Mouse (Mus musculus) embryo, embryonic 10.5 days (tissue): Measurements from ENCODE around the gene Brox.

Experiments used
- DNase-seq: peaks from one replicate; pipeline ENCODE4 v3.0.0-alpha.2; 2015; ENCODE audit warnings: low spot score

The Brox gene

DNA sequence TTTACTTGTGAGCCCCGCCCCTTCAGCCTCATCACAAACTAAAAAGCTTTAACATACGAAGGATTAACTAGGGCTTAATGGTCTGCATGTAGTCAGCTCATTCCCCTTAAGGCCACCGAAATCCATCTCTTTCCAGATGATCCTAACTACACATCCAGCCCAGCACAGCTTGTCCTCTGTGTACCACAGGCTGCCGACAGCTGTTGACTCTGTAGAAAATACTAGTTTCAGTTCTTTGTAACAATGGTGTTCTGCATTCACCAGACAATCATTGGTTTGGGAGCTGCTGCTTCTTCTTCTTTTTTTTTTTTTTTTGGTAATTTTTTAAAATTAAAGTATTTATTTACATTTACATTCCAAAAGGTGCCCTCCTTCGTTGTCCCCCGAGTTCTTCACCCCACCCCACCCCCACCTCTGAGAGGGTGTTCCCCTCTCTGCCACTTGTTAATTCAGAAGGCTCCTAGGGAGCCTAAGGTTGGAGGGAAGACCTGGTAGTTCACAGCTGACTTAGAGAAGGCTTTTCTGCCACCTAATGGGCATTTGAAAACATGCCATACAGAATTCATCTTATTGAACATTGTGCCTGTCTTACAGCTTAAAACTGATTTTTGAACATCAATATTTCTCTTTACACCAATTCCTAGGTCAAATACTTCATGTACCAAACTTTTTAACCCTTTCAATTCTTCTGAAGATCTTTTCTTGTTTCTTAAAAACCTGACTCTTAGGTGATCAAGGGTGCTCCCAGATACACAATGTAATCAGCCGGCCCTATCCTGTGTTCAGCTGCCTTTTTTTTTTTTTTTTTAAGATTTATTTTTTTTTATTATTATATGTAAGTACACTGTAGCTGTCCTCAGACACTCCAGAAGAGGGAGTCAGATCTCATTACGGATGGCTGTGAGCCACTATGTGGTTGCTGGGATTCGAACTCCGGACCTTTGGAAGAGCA lies 23.9 kb downstream of the Brox start:
- DNase-seq, result peak; percentile 70

DNA sequence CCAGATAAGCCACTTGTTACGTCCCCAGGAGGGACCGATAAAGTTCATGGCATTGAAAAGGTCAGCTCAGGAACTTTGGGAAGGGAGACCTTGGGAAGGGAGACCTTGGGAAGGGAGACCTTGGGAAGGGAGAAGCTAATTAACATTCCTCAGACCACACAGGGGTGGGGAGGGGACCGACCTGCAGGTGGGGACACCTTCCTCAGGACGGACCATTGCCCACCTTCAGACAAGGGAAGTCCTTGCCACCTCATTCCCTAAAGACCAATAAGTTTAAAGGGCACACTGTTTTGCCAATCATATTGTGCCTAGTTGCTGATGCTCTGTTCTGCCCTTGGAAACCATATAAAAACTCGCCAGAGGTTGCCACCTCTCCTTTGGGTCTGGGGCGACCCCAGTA lies 29.4 kb downstream of the Brox start:
- no peak for DNase-seq

DNA sequence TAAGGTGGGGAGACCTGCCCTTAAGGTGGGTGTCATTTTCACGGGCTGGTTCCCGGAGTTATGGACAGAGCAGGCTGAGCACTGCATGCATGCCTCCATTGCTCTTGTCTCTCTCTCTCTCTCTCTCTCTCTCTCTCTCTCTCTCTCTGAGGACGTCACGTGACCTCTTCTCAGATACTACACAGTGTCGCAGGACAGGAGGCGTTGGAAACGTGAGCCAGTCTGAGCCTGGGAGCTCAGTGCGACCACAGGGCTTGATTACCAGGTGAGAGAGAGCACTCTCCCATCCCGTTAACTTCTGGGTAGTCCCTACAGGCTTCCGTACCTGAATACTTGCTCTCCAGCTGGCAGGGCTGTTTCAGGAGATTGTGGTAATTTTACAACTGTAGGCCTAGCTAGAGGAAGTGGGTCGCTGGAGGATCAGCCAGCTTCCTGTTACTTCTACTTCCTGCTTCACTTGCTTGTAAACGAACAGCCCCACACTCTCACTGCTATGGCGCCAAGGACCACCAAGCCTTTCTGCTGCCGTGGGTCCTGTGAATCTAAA lies 31.1 kb downstream of the Brox start:
- no peak for DNase-seq

DNA sequence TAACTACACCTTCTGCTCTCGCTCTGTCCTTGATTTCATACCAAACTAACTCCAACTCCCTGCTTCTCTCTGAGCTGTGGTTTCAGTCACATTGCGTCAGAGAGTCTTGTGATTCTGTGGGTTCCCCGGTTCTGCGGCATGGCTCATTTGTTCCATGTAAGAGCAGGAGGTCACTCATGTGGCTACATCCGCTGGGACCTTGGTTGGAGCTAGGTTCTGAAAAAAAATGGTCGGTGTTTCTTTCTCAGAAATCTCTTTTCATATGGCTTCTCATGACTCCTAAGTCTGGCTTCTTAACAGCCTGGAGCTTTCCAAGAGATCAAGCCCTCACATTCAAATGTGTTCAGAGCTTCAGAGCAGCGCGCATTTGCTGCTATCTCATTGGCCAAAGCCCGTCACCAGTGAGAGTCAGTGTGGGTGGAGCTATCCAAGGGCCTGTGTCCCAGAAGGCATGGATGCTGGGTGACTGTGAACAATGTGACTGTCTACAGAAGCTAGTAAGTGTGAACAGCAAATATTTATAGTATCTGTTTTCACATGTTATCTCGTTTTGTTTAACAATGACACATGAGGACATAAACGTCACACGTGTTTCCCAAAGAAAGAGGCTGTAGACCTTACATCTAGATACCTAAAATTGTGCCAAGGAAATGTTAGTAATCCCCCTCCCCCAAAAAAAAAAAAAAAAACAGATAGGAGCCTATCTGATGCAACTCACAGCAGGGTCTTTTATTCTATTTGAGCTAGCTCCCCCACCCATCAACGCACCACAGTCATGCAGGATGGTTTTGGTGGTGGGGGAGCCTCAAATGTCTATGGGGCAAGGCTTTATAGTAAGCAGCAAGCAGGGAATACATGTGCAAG lies 32.7 kb downstream of the Brox start:
- peak; percentile 18 for DNase-seq

DNA sequence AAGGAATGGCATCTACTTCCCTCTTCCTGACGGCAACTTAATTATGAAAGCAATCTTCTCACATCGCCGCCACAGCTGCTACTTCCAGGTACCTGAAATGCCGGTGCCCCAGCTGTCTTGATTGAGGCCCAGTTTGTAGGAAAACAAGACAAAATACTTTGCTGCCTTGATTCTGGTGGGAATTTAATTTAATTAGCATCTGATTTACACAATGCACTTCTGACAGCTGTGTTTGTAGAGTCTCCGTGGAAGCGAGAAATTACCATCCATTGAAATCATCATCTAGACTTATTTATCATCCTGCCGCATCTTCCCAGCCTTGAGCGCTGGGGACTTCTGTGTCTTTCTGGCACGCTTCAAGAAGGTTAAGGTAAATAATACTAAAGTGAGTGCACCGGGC lies 44.5 kb downstream of the Brox start:
- no peak for DNase-seq

DNA sequence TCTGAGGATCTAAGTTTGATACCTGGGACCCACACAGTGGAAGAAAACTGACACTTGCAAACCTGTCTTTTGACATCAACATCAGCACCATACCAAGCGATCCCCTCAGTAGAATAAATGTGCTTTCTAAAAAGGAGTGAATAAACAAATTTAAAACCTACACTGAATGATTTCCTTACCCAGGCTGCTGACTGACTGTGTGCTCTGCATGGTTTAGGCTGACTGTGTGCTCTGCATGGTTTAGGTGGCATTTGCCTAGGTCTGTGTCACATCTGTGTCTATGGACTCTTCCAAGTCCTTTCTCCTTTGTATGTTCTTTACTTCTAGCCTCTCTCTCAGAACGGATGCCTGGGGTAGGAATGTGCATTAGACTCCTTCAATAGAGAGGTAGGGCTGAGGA lies 45.3 kb downstream of the Brox start:
- DNase-seq, result no peak

DNA sequence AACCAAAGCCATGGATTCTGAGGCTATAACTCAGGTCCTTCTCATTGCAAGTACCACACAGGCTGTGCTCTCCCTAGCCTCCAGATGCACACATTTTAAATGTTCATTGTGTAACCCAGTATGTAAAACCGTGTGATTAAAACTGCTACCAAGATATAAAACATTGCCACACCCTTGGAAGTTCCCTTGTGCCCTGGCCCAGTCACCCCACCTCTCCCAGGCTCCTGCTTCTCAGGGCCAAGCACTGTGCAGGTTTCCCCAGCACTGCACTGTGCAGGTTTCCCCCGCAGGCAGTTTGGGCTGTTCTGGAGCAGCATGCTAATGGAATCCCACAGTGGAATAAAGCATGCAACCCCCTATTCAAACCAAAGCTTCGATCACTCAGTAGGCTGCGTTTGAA lies 46.5 kb downstream of the Brox start:
- DNase-seq, result no peak

DNA sequence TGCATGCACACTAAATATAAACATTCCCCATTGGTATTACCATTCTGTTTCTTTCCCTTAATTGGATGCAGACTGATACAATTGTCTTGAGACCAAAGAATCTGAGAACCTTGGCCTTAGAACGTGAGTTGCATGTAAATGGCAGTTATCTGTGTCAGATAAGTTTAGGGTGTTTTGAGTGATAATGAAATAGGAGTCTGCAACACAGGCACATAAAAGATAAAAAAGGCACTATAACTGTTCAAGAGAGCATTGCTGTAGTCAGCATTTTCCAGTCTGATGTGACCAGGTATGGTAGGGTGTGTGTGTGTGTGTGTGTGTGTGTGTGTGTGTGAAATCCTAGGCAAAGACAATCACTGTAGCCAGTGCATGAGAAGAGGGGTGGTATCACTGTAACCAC lies 48.9 kb downstream of the Brox start:
- no peak for DNase-seq

DNA sequence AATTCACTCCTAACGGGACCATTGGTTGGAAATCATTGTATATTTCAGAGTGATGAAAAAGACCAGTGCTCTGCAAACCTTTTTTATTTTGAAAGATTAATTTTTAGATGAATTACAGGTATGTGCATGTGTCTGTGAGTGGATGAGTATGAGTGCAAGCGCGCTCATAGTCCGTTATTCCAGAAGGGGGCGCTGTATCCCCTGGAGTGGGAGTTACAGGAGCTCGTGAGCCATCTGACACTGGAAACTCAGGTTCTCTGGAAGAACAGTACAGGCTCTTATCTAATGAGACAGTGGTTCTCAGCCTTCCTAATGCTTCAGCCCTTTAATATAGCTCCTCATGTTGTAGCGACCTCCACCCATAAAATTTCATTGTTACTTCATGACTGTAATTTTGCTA lies 53.8 kb downstream of the Brox start:
- no peak for DNase-seq

DNA sequence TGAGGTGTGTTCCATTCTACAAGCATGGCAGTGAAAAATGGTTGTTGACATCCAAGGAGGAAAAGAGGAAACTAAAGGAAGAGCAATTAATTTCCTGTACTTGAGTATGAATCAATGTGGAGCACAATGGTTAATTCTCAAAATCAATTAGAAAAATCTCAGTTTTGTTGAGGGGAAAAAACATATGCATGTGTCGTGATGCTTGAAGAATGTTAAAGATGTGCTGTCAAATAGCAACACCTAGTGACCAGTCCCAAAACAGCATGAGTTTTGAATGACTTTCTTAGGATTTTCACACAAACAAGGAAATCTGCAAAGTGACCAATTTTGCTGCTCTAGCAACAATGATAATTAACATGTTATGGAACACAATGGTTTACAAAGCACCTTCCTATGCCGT lies 59.2 kb downstream of the Brox start:
- DNase-seq, result peak; percentile 75

DNA sequence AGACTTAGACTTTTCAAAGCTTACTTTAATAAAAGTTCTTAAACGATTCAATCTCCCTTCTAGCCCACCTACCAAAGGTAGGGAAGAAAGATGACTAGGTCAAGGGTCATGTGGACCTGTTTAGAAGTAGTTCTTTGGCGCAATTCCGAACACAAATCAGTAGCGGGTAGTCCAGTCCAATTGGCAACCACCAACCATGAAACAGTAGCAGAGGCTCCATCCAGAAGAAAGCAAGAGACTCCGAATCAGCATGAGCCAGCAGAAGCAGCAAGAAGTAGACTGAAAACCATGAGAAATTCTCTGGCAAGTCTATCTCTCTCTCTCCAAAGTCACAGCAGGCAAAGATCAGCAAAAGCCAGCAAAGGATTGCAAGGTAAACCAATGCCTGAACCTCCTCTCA lies 60.6 kb downstream of the Brox start:
- DNase-seq, result no peak

DNA sequence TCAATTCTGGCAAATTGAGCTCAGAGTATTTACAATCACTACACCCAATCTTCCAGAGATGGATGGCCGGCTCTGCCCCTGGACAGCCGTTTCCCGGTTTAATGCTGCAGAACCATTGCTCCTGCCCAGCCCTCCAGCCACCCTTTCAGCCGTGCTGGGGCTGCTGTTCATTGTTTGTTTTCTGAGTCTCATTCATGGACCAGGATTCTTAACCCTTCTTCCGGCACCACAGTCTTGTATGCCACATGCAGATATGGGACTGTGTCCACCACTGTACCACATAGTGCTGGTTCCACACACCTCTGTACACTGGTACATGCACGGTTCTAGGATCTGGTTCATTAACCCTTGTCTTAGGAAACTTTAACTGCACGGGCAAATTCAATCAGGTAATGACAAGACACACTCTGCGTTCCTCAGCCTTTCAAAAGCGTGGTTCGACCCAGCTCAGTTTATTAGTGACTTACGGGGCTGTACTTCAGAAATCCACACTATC lies 63.3 kb downstream of the Brox start:
- DNase-seq, result no peak

DNA sequence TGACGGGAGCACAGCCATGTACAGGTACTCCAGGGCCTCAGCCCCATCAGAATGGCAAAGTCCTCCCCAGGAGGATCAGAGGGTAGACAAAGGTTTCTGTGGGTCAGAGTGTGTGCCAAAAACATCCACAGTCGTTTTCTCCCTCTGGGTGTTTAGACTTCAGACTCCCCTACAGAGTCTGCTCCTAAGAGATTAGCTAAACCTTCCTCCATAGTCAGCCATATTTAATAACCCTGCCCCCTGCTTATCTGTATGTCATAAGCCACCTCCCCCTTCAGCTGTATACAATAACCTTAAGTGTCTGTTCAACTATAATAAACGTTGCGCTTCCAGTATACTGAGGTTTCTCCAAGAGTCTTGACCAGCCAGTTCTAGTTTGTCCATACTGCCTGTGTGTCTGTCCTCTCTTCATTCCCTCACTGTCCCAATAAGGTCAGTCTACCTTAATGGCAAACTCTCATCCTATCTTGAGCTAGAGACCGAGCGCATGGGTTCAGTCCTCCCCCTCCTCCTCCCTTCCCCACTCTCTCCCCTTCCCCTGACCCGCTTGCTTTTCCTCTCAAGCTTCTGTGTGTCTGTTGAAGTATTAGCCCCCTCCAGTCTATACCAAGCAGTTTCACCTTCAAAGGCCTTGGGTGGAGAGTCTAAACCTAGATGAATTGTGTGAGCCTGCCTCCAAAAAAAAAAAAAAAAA lies 63.9 kb downstream of the Brox start:
- DNase-seq, result no peak

DNA sequence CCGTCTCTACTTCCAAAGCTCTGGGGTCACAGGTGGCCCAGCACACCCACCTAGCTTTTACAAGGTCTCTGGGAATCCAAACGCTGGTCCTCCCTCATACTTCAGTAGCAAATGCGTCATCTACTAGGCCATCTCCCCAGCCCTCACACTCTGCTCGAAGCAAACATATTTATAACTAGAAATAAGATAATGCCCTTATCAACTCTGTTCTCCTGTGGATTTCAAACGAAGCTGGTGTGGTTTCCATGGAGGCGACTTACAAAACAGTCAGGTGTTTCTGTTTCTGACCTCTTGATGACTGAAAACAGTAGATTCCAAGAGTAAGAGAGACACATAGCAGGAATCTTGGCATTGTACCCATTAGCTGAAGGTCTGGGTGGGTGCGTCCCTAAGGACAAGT lies 69.6 kb downstream of the Brox start:
- no peak for DNase-seq
